Mouse (Mus musculus): ENCODE measurements around the gene Shroom2.

Shroom2 gene

GRCm38 (mm10) chrX:152701679-152702078, 67.6 kb downstream of the Shroom2 start:
- DNase-seq (ENCODE audit: low spot score): no peak

- no peak for DNase-seq (ENCODE audit: low spot score)
Measured at GRCm38 (mm10) chrX:152690788-152691291, 78.4 kb downstream of the Shroom2 start.

- no peak for DNase-seq (ENCODE audit: low spot score)
Measured at GRCm38 (mm10) chrX:152679190-152679814, 90.0 kb downstream of the Shroom2 start.

- DNase-seq (ENCODE audit: low spot score): no peak
Measured at GRCm38 (mm10) chrX:152676357-152676756, 92.9 kb downstream of the Shroom2 start.

- no peak for DNase-seq (ENCODE audit: low spot score)
Measured at GRCm38 (mm10) chrX:152673431-152673830, 95.8 kb downstream of the Shroom2 start.

- DNase-seq (ENCODE audit: low spot score): no peak
Measured at GRCm38 (mm10) chrX:152657363-152658036, 111.8 kb downstream of the Shroom2 start.

GRCm38 (mm10) chrX:152656609-152656939, 112.7 kb downstream of the Shroom2 start:
- DNase-seq (ENCODE audit: low spot score): no peak

GRCm38 (mm10) chrX:152655796-152656608, 113.3 kb downstream of the Shroom2 start:
- no peak for DNase-seq (ENCODE audit: low spot score)

GRCm38 (mm10) chrX:152652676-152653075, 116.6 kb downstream of the Shroom2 start:
- DNase-seq (ENCODE audit: low spot score): no peak

GRCm38 (mm10) chrX:152644827-152645226, 124.4 kb downstream of the Shroom2 start:
- DNase-seq (ENCODE audit: low spot score): no peak

- no peak for DNase-seq (ENCODE audit: low spot score)
Measured at GRCm38 (mm10) chrX:152643679-152644638, 125.3 kb downstream of the Shroom2 start.

- DNase-seq (ENCODE audit: low spot score): no peak
Measured at GRCm38 (mm10) chrX:152643201-152643600, 126.1 kb downstream of the Shroom2 start.

GRCm38 (mm10) chrX:152642627-152643026, 126.6 kb downstream of the Shroom2 start:
- DNase-seq (ENCODE audit: low spot score): no peak

GRCm38 (mm10) chrX:152635397-152635796, 133.9 kb downstream of the Shroom2 start:
- no peak for DNase-seq (ENCODE audit: low spot score)

GRCm38 (mm10) chrX:152621407-152621806, 147.9 kb downstream of the Shroom2 start:
- no peak for DNase-seq (ENCODE audit: low spot score)

GRCm38 (mm10) chrX:152620917-152621316, 148.3 kb downstream of the Shroom2 start:
- no peak for DNase-seq (ENCODE audit: low spot score)

- DNase-seq (ENCODE audit: low spot score): no peak
Measured at GRCm38 (mm10) chrX:152618464-152618863, 150.8 kb downstream of the Shroom2 start.

GRCm38 (mm10) chrX:152563034-152563433, 206.2 kb downstream of the Shroom2 start, which contains the start of gene Cldn34a:
Gene Cldn34a, plus strand, starts transcription at chrX:152563334.
- no peak for DNase-seq (ENCODE audit: low spot score)
